Mouse (Mus musculus): ENCODE data around the gene Cbr3. TPM values are rescaled to one million over a fixed set of nuclear protein-coding genes. Genes with fewer than 3 reads are reported as not detected.

Gene Cbr3
- under 1 TPM in 1 of 2 experiments, not detected in 1; 0.37 TPM for polyA plus RNA-seq (2017; shearing (Covaris generic))

DNA sequence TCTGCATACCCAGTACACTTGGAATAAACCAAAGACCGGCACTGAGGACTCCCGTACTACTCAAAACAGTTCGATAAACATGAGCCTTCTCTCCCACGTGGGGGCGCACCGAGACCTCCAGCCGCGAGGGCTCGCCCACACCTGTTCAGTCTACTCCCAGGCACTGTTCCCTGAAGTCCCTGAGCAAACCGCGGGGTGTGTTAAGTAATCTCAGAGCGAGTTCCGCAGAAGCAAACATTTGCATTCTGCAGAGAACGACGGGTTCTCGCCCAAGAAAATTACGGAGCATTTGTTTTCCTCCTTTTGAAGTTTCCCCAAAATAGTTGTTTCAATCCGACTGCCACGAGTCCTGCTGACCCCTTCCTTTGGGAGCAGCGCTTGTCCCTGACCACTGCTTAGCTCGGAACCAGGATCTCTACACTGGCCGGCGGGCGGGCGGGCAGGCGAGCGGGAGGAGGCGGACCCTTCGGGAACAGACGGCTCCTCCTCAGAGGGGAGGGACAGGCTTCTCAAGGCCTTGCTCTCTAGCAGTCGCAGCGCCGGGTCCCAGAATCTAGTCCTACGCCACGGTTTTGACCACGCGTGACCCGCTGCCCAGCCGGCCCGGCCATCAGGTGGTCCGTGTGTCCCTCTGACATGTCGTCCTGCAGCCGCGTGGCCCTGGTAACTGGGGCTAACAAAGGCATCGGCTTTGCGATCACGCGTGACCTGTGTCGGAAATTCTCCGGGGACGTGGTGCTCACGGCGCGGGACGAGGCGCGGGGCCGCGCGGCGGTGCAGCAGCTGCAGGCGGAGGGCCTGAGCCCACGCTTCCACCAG lies at the start of gene Cbr3:
TSS of gene Cbr3 (plus strand) at position 527 of the 819 bp plus-strand sequence.

DNA sequence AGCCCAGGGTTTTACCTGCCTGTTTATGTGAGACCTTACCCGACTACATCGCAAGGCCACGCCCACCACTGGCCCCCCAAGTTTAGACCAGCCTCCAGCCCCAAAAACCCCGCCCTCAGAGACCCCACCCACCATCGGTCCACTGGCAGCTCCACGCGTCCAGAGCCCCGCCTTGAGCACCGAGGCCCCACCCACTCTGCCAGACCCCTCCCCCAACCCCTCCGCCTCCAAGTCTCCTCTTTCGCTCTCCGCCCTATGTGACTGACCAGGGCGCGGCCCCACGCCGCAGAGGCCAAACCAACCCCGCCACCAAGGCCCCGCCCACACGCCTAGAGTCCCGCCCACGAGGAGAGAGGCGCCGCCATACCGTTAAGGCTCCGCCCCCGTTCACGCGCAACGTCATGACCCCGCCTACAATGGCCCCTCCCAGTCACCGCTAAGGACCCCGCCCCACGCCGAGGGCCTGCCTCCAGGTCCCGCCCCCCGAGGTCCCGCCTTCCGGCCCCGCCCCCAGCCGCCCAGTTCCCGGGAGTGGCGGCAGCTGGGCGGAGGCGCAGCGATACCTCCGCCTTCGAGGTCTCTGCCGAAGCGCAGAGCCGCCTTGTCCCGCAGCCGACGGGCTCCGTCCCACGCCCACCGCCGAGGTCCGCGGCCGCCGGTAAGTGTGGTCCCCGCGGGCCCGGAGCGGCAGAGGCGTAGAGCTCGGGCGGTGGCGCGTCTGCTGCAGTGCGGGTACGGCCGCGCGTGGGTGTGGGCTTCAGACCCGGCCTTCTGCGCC lies 28.6 kb downstream of the Cbr3 start, which contains the start of gene Dop1b:
TSS of gene Dop1b (plus strand) at position 494 of the 778 bp plus-strand sequence.

Other genes with a start within 250 kb of the Cbr3 start
- 10 to 100 TPM; 19.1 to 64.6 TPM for gene Setd4, start 79.2 kb upstream of the Cbr3 start, polyA plus RNA-seq (2017; shearing (Covaris generic))
- gene Cbr1, start 77.4 kb upstream of the Cbr3 start, polyA plus RNA-seq (2017; shearing (Covaris generic)): 10 to 100 TPM; 57.4 to 84.0 TPM
- gene Gm5678, start 55.1 kb upstream of the Cbr3 start, polyA plus RNA-seq (2017; shearing (Covaris generic)): under 1 TPM in 1 of 2 experiments, not detected in 1; 0.53 TPM
- 10 to 100 TPM; 30.5 to 36.0 TPM for gene Dop1b, start 28.7 kb downstream of the Cbr3 start, polyA plus RNA-seq (2017; shearing (Covaris generic))
- 10 to 100 TPM; 78.2 to 79.9 TPM for gene Morc3, start 148.9 kb downstream of the Cbr3 start, polyA plus RNA-seq (2017; shearing (Covaris generic))
- gene Chaf1b, start 200.7 kb downstream of the Cbr3 start, polyA plus RNA-seq (2017; shearing (Covaris generic)): 10 to 100 TPM; 37.9 to 44.9 TPM